Mouse (Mus musculus) C2C12 (cell line): ENCODE results near the gene Kxd1.

Source experiments
- CEBPB ChIP-seq: IDR thresholded peaks from one replicate; pipeline ENCODE4 v1.6.1; 2011; ENCODE audit warnings: low read depth, mild to moderate bottlenecking, control low read depth, moderate library complexity
- CTCF ChIP-seq: IDR thresholded peaks from one replicate; pipeline ENCODE4 v1.5.1; 2011; ENCODE audit not compliant: control insufficient read depth, insufficient read depth, insufficient read length

DNA sequence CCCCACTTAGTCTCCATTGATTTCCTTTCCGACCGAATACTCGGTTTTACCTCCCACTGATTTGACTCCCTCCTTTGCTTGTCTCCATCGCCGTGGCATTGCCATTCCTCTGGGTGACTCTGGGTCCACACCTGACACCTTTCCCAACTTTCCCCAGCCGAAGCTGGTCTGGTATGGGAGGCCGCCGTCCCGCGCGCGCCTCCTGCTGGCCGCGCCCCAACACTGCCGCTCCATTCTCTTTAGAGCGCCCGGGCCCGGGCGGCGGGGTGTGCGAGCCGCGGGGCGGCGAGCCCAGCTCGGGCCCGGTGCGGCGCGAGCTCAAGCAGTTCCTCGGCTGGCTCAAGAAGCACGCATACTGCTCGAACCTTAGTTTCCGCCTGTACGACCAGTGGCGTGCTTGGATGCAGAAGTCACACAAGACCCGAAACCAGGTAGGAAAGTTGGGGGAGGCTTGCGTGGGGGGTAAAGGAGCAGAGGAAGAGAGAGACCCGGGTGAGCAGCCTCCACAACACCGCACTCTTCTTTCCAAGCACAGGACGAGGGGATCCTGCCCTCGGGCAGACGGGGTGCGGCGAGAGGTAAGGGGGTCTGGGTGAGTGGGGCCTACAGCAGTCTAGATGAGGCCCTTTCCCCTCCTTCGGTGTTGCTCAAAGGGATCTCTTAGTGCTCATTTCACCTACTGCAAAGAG lies 24.6 kb downstream of the Kxd1 start:
- TF ChIP-seq CTCF (peak; percentile 94), CEBPB (no peak)
